Mouse (Mus musculus) erythroblast, embryonic 14.5 days (primary cell): Measurements from ENCODE around the gene Gcc2. TPM values are rescaled to one million over a fixed set of nuclear protein-coding genes. Genes with fewer than 3 reads are reported as not detected.
"Not testable (repeated sequence)": the region's sequence is repeated elsewhere in the genome, so short reads cannot be mapped to it uniquely, and the experiment has no call there.

Source experiments
- H3K27me3 ChIP-seq: 2 replicates; pipeline ENCODE4 v1.6.1; 2012; ENCODE audit warnings: inconsistent platforms; ENCODE audit not compliant: control insufficient read depth
- H3K36me3 ChIP-seq: 2 replicates; pipeline ENCODE4 v1.6.1; 2012; ENCODE audit warnings: mild to moderate bottlenecking, inconsistent platforms; ENCODE audit not compliant: control insufficient read depth
- H3K4me1 ChIP-seq: 2 replicates; pipeline ENCODE4 v1.6.1; 2012; ENCODE audit warnings: inconsistent platforms; ENCODE audit not compliant: control insufficient read depth
- H3K4me3 ChIP-seq: replicated peaks from 2 replicates; pipeline ENCODE3; 2012; ENCODE audit warnings: moderate library complexity, mild to moderate bottlenecking, inconsistent platforms
- H3K9me3 ChIP-seq: 2 replicates; pipeline ENCODE4 v1.6.1; 2012; ENCODE audit warnings: low read length, inconsistent platforms, mixed read lengths; ENCODE audit not compliant: control insufficient read depth
- GATA1 ChIP-seq: IDR thresholded peaks from 2 replicates; pipeline ENCODE4 v1.6.1; 2012; ENCODE audit warnings: low read length, inconsistent platforms, mixed read lengths
- TAL1 ChIP-seq: IDR thresholded peaks from 3 replicates; pipeline ENCODE4 v1.6.1; 2012; ENCODE audit warnings: low read length, inconsistent platforms, mixed read lengths
- polyA plus RNA-seq: library from polyadenylated mRNA; stranded (reverse); fragments of >175 nt; gene quantifications from 2 replicates; pipeline ENCODE4 v1.2.3, GENCODE M21; 2012

Gene Gcc2
- polyA plus RNA-seq, 1 experiment: 0.08 TPM

- H3K36me3 ChIP-seq, H3K4me1 ChIP-seq, H3K27me3 ChIP-seq, H3K4me3 ChIP-seq: not testable (repeated sequence)
- peak; percentile 4; the same call in 1 of the 3 replicates for TF ChIP-seq TAL1
- peaks cover 27% of the 10 kb centered on the region for H3K9me3 ChIP-seq
Measured at GRCm38 (mm10) chr10:58231779-58232640, 23.3 kb upstream of the Gcc2 start.

- H3K36me3 ChIP-seq, H3K27me3 ChIP-seq, H3K4me1 ChIP-seq, H3K4me3 ChIP-seq: not testable (repeated sequence)
- peaks cover 29% of the 10 kb centered on the region for H3K9me3 ChIP-seq
Measured at GRCm38 (mm10) chr10:58232641-58232969, 22.7 kb upstream of the Gcc2 start, which contains the start of gene Duxf3. Duxf3 (minus strand) TSS chr10:58232675.

- H3K4me3 ChIP-seq: not testable (repeated sequence)
Measured at GRCm38 (mm10) chr10:58233054-58233739, 22.1 kb upstream of the Gcc2 start.

GRCm38 (mm10) chr10:58233740-58234121, 21.6 kb upstream of the Gcc2 start:
- not testable (repeated sequence) for H3K4me3 ChIP-seq, H3K4me1 ChIP-seq, H3K27me3 ChIP-seq, H3K36me3 ChIP-seq
- peaks cover 33% of the 10 kb centered on the region for H3K9me3 ChIP-seq

More at GRCm38 (mm10) chr10:58233054-58233739, 22.1 kb upstream of the Gcc2 start:
- not testable (repeated sequence) for H3K27me3 ChIP-seq, H3K36me3 ChIP-seq, H3K4me1 ChIP-seq
- peaks cover 31% of the 10 kb centered on the region for H3K9me3 ChIP-seq

GRCm38 (mm10) chr10:58234985-58235384, 20.3 kb upstream of the Gcc2 start:
- not testable (repeated sequence) for H3K4me1 ChIP-seq
- peaks cover 35% of the 10 kb centered on the region for H3K9me3 ChIP-seq

GRCm38 (mm10) chr10:58236613-58237012, 18.7 kb upstream of the Gcc2 start, which contains the start of gene Gm4981:
Gm4981 (minus strand) TSS chr10:58236701.
- H3K4me1 ChIP-seq: no peaks in the 10 kb centered on the region
- H3K9me3 ChIP-seq: peaks cover 31% of the 10 kb centered on the region
- no peaks in the 10 kb centered on the region for H3K36me3 ChIP-seq
- no peak within 1 kb of the TSS for H3K4me3 ChIP-seq
- no peaks in the 10 kb centered on the region; the same call in 1 of the 2 replicates for H3K27me3 ChIP-seq
- TF ChIP-seq GATA1 (no peak), TAL1 (no peak)

More at GRCm38 (mm10) chr10:58234985-58235384, 20.3 kb upstream of the Gcc2 start:
- not testable (repeated sequence) for H3K27me3 ChIP-seq, H3K36me3 ChIP-seq, H3K4me3 ChIP-seq

GRCm38 (mm10) chr10:58238984-58239740, 16.1 kb upstream of the Gcc2 start:
- H3K4me3 ChIP-seq, H3K36me3 ChIP-seq, H3K27me3 ChIP-seq, H3K4me1 ChIP-seq: not testable (repeated sequence)
- H3K9me3 ChIP-seq: peaks cover 19% of the 10 kb centered on the region

GRCm38 (mm10) chr10:58249535-58249934, 5.8 kb upstream of the Gcc2 start:
- Histone ChIP-seq H3K36me3 (no peaks in the 10 kb centered on the region), H3K4me1 (peaks cover 2% of the 10 kb centered on the region), H3K27me3 (no peaks in the 10 kb centered on the region), H3K4me3 (no peak overlapping the region), H3K9me3 (no peaks in the 10 kb centered on the region)
- no peak for TF ChIP-seq GATA1
- no peak for TF ChIP-seq TAL1

- peaks cover 7% of the 10 kb centered on the region for H3K36me3 ChIP-seq
- no peak for TF ChIP-seq GATA1
- no peak for TF ChIP-seq TAL1
- no peaks in the 10 kb centered on the region for H3K27me3 ChIP-seq
- H3K4me3 ChIP-seq: peak overlapping the region; percentile 85
- no peaks in the 10 kb centered on the region for H3K9me3 ChIP-seq
- peaks cover 15% of the 10 kb centered on the region for H3K4me1 ChIP-seq
Measured at GRCm38 (mm10) chr10:58254635-58255175, 592 bp upstream of the Gcc2 start.
